Mouse (Mus musculus) myocyte (in vitro differentiated cells): Measurements from ENCODE around the gene St5.

Source experiments
- E2F4 ChIP-seq: IDR thresholded peaks from one replicate; pipeline ENCODE4 v1.6.1; 2011; ENCODE audit warnings: mild to moderate bottlenecking, control low read depth, moderate library complexity; ENCODE audit not compliant: insufficient read depth
- MAX ChIP-seq: IDR thresholded peaks from one replicate; pipeline ENCODE4 v1.6.1; 2011; ENCODE audit warnings: low read depth, mild to moderate bottlenecking, control low read depth
- POLR2A ChIP-seq: IDR thresholded peaks from one replicate; pipeline ENCODE4 v1.6.1; 2011; ENCODE audit warnings: low read depth, mild to moderate bottlenecking, control low read depth, moderate library complexity; ENCODE audit not compliant: insufficient read length
- POLR2AphosphoS2 ChIP-seq: IDR thresholded peaks from one replicate; pipeline ENCODE4 v1.6.1; 2011; ENCODE audit warnings: low read depth, control low read depth; ENCODE audit not compliant: insufficient read length
- TCF12 ChIP-seq: IDR thresholded peaks from one replicate; pipeline ENCODE4 v1.6.1; 2011; ENCODE audit warnings: mild to moderate bottlenecking, control low read depth; ENCODE audit not compliant: poor library complexity, insufficient read depth, severe bottlenecking
- USF1 ChIP-seq: IDR thresholded peaks from one replicate; pipeline ENCODE4 v1.6.1; 2011; ENCODE audit warnings: low read depth, mild to moderate bottlenecking, control low read depth, moderate library complexity

DNA sequence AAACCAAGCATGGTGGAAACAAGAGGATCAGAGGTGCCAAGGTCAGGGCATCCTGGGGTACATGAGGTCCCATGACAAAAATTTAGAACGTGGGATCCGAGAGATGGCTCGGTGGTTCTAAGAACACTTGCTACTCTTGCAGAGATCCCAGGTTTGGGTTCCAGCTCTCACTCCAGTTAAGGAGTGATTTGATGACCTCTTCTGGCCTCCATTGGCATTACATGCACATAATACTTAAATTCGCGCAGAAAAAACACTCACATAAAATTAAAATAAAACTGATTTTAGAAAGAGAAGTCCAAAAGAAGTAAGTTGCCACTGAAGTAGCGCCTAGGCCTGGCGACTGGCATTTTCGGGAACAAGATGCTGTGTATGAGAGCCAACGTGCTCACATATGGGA is 15.9 kb upstream of the St5 start:
- TF ChIP-seq POLR2AphosphoS2, result no peak
- TF ChIP-seq E2F4, result no peak
- TF ChIP-seq POLR2A, result no peak
- TF ChIP-seq USF1, result no peak
- no peak for TF ChIP-seq MAX
- TF ChIP-seq TCF12, result no peak
